In genomic region chr15:93438663-93439062, GRCm38 (mm10) we compare ENCODE assay signal across 9 mouse cellular contexts. TPM values are rescaled to one million over a fixed set of nuclear protein-coding genes. Genes with fewer than 3 reads are reported as not detected.
DNase-seq lines count a peak whose midpoint lies in the region; ATAC-seq and TF ChIP-seq lines count a peak whose summit lies in the region.
"Had no signal": no experiment of that assay in that cellular context is flagged by ENCODE, and none has a peak within 500 bp of the region (broad histone marks: within the 10 kb centered on the region; RNA-seq: fewer than 3 reads in every experiment).

No protein-coding gene starts in this region.

- H3K36me3 ChIP-seq in neural tube, embryonic 15.5 days, result peaks cover 21% of the 10 kb centered on the region
- H3K36me3 ChIP-seq in hindbrain, embryonic 13.5 days, result peaks cover 26% of the 10 kb centered on the region
- H3K36me3 ChIP-seq in midbrain, embryonic 13.5 days, result peaks cover 26% of the 10 kb centered on the region
- peaks cover 6% of the 10 kb centered on the region for H3K36me3 ChIP-seq in splenic B cell, adult 2 months (ENCODE audit: control insufficient read depth, insufficient read depth, low read length, poor library complexity, severe bottlenecking)

- no peak overlapping the region for H3K4me3 ChIP-seq in neural tube, embryonic 15.5 days (replicated peaks)
- no peak overlapping the region for H3K4me3 ChIP-seq in hindbrain, embryonic 13.5 days
- no peak overlapping the region for H3K4me3 ChIP-seq in midbrain, embryonic 13.5 days (replicated peaks)
- H3K4me3 ChIP-seq: embryonic facial prominence, embryonic 13.5 days had no signal

- H3K27me3 ChIP-seq in neural tube, embryonic 15.5 days (replicated peaks), result no peaks in the 10 kb centered on the region
- H3K27me3 ChIP-seq in hindbrain, embryonic 13.5 days, result no peaks in the 10 kb centered on the region
- no peaks in the 10 kb centered on the region for H3K27me3 ChIP-seq in midbrain, embryonic 13.5 days
- no peaks in the 10 kb centered on the region for H3K27me3 ChIP-seq in splenic B cell, adult 2 months (ENCODE audit: control insufficient read depth, insufficient read depth, low read length, poor library complexity, severe bottlenecking)
- H3K27me3 ChIP-seq: embryonic facial prominence, embryonic 13.5 days had no signal

- peak; percentile 37 for DNase-seq in neural tube, embryonic 10.5 days (ENCODE audit: extremely low spot score, low spot score)
- DNase-seq in brain, embryonic 14.5 days (ENCODE audit: low read depth), result peak; percentile 79
- DNase-seq in fibroblast of lung, adult 2 months (ENCODE audit: low read depth), result peak; percentile 13
- peak; percentile 15 to 28 for DNase-seq in left cerebral cortex, adult 8-10 months (ENCODE audit: low spot score in 2 of 2)
- peak; percentile 76 for DNase-seq in splenic B cell, adult 2 months (ENCODE audit: low read depth, low spot score)

- H3K9ac ChIP-seq in neural tube, embryonic 15.5 days (replicated peaks), result no peak overlapping the region
- H3K9ac ChIP-seq in hindbrain, embryonic 13.5 days, result no peak overlapping the region; the same call in 1 of the 2 replicates
- no peak overlapping the region for H3K9ac ChIP-seq in midbrain, embryonic 13.5 days (replicated peaks)
- H3K9ac ChIP-seq: embryonic facial prominence, embryonic 13.5 days had no signal

- H3K4me2 ChIP-seq in neural tube, embryonic 15.5 days, result no peak overlapping the region
- H3K4me2 ChIP-seq in hindbrain, embryonic 13.5 days, result no peak overlapping the region
- H3K4me2 ChIP-seq in midbrain, embryonic 13.5 days (replicated peaks), result no peak overlapping the region
- H3K4me2 ChIP-seq: embryonic facial prominence, embryonic 13.5 days had no signal

- peaks cover 6% of the 10 kb centered on the region for H3K4me1 ChIP-seq in neural tube, embryonic 15.5 days
- peaks cover 3% of the 10 kb centered on the region; the same call in 1 of the 2 replicates for H3K4me1 ChIP-seq in hindbrain, embryonic 13.5 days (replicated peaks)
- H3K4me1 ChIP-seq in midbrain, embryonic 13.5 days (replicated peaks), result no peaks in the 10 kb centered on the region

- no peaks in the 10 kb centered on the region for H3K9me3 ChIP-seq in neural tube, embryonic 15.5 days (replicated peaks)
- H3K9me3 ChIP-seq in hindbrain, embryonic 13.5 days, result no peaks in the 10 kb centered on the region
- H3K9me3 ChIP-seq in midbrain, embryonic 13.5 days, result no peaks in the 10 kb centered on the region
- H3K9me3 ChIP-seq: embryonic facial prominence, embryonic 13.5 days had no signal

- no peak; the same call in 1 of the 2 replicates for ATAC-seq in neural tube, embryonic 15.5 days (ENCODE audit: low FRiP score)
- 0 out of 2 replicates have a peak, but pooled peaks have one; percentile 39 for ATAC-seq in hindbrain, embryonic 13.5 days (ENCODE audit: low FRiP score)
- ATAC-seq in midbrain, embryonic 13.5 days, result 0 out of 2 replicates have a peak, but pooled peaks have one; percentile 63

- 39% methylated on average over 5 of the region's 5 CpGs for WGBS in neural tube, embryonic 15.5 days
- WGBS in hindbrain, embryonic 13.5 days, result 48% methylated on average over 5 of the region's 5 CpGs
- WGBS in midbrain, embryonic 13.5 days, result 29% methylated on average over 5 of the region's 5 CpGs

- no peak for TF ChIP-seq POLR2A in brain, embryonic 14.5 days (IDR thresholded peaks at IDR 0.05; ENCODE audit: borderline replicate concordance, extremely low read depth, insufficient read depth, insufficient read length, poor library complexity, severe bottlenecking)

- no peak overlapping the region for H3K27ac ChIP-seq in neural tube, embryonic 15.5 days (replicated peaks)
- no peak overlapping the region for H3K27ac ChIP-seq in hindbrain, embryonic 13.5 days
- H3K27ac ChIP-seq in midbrain, embryonic 13.5 days, result no peak overlapping the region
- H3K27ac ChIP-seq: embryonic facial prominence, embryonic 13.5 days had no signal

- peak; percentile 91 for TF ChIP-seq CTCF in brain, embryonic 14.5 days (IDR thresholded peaks at IDR 0.05; ENCODE audit: borderline replicate concordance, extremely low read depth, insufficient read depth, insufficient read length)

RNA-seq across cellular contexts. Expression of gene Pphln1, which starts 40.5 kb away (rescaled TPM):
- polyA plus RNA-seq in neural tube, embryonic 15.5 days (2015; fragmentation: Nextera tagmentation; extraction: Ambion mirVana), result 38.9 and 40.4 TPM in 2 replicates
- 24.2 and 34.8 TPM in 2 replicates for polyA plus RNA-seq in brain, embryonic 14.5 days (2012; rRNA removed)
- polyA plus RNA-seq in hindbrain, embryonic 13.5 days (2015; fragmentation: Nextera tagmentation; extraction: Ambion mirVana), result 48.3 and 52.2 TPM in 2 replicates
- total RNA-seq in left cerebral cortex, adult 8-10 months (2022), result 10 to 100 TPM; 34.8 to 44.0 (median 41.8) TPM
- polyA plus RNA-seq in midbrain, embryonic 13.5 days (2015; fragmentation: Nextera tagmentation; extraction: Ambion mirVana), result 58.7 TPM in 2 replicates

RNA-seq across cellular contexts. Expression of gene Zcrb1, which starts 40.5 kb away (rescaled TPM):
- polyA plus RNA-seq in neural tube, embryonic 15.5 days (2015; fragmentation: Nextera tagmentation; extraction: Ambion mirVana), result 146 and 170 TPM in 2 replicates
- polyA plus RNA-seq in brain, embryonic 14.5 days (2012; rRNA removed), result 101 and 118 TPM in 2 replicates
- 179 and 185 TPM in 2 replicates for polyA plus RNA-seq in hindbrain, embryonic 13.5 days (2015; fragmentation: Nextera tagmentation; extraction: Ambion mirVana)
- total RNA-seq in left cerebral cortex, adult 8-10 months (2022), result 10 to 100 TPM; 66.1 to 80.1 (median 76.6) TPM
- polyA plus RNA-seq in midbrain, embryonic 13.5 days (2015; fragmentation: Nextera tagmentation; extraction: Ambion mirVana), result 184 and 189 TPM in 2 replicates

Comparison
In these comparisons a context has a peak if more than half of its experiments do, and no peak if none do; other contexts are left out.
1. DNase-seq: peak in every context shown above with its lines; median percentile 79 in brain, embryonic 14.5 days; 76 in splenic B cell, adult 2 months; 37 in neural tube, embryonic 10.5 days; 22 in left cerebral cortex, adult 8-10 months; 13 in fibroblast of lung, adult 2 months.